Mouse (Mus musculus) kidney, embryonic 16.5 days (tissue): Measurements from ENCODE around the gene Ndfip2. TPM values are rescaled to one million over a fixed set of nuclear protein-coding genes. Genes with fewer than 3 reads are reported as not detected.

ENCODE experiments used
- ATAC-seq: fragments of 200-750 bp; cut with Nextera tagmentation; 2 replicates; pipeline ENCODE4 v1.8.0; 2017; ENCODE audit warnings: moderate TSS enrichment; ENCODE audit not compliant: low FRiP score, low TSS enrichment
- H3K27ac ChIP-seq: fragments of 300-500 bp; sonication (generic); 2 replicates; pipeline ENCODE4 v1.5.1; 2014; ENCODE audit warnings: low read length
- H3K27me3 ChIP-seq: fragments of 300-500 bp; sonication (generic); 2 replicates; pipeline ENCODE4 v1.6.1; 2014; ENCODE audit warnings: low read length, control low read depth, mixed read lengths; ENCODE audit not compliant: insufficient read depth
- H3K36me3 ChIP-seq: fragments of 300-500 bp; sonication (generic); 2 replicates; pipeline ENCODE4 v1.6.1; 2014; ENCODE audit warnings: low read length, control low read depth, mixed read lengths; ENCODE audit not compliant: insufficient read depth
- H3K4me1 ChIP-seq: fragments of 300-500 bp; sonication (generic); 2 replicates; pipeline ENCODE4 v1.6.1; 2014; ENCODE audit warnings: low read length, control low read depth, mixed read lengths; ENCODE audit not compliant: insufficient read depth
- H3K4me2 ChIP-seq: fragments of 300-500 bp; sonication (generic); replicated peaks from 2 replicates; pipeline ENCODE4 v1.6.1; 2014; ENCODE audit warnings: low read depth, low read length
- H3K4me3 ChIP-seq: fragments of 300-500 bp; sonication (generic); 2 replicates; pipeline ENCODE4 v1.5.1; 2014; ENCODE audit warnings: mild to moderate bottlenecking, low read length
- H3K9ac ChIP-seq: fragments of 300-500 bp; sonication (generic); replicated peaks from 2 replicates; pipeline ENCODE4 v1.6.1; 2014; ENCODE audit warnings: low read length
- H3K9me3 ChIP-seq: fragments of 300-500 bp; sonication (generic); 2 replicates; pipeline ENCODE4 v1.6.1; 2016; ENCODE audit warnings: low read length, control low read depth
- WGBS: fragments of 180-500 bp; shearing (Covaris S2); extraction: QIAGEN DNeasy Blood & Tissue Kit; methylation state at CpG from one replicate; pipeline ENCODE4 v1.1.7; 2014; 5-methylcytosine and 5-hydroxymethylcytosine counted together
- polyA plus RNA-seq: library from polyadenylated mRNA; unstranded; fragments of >200 nt; fragmentation: Nextera tagmentation; extraction: Ambion mirVana; gene quantifications from 2 replicates; pipeline ENCODE4 v1.2.1, GENCODE M21; 2015

Gene Ndfip2
- polyA plus RNA-seq, 1 experiment from 2014 or later = 69.9 TPM

DNA sequence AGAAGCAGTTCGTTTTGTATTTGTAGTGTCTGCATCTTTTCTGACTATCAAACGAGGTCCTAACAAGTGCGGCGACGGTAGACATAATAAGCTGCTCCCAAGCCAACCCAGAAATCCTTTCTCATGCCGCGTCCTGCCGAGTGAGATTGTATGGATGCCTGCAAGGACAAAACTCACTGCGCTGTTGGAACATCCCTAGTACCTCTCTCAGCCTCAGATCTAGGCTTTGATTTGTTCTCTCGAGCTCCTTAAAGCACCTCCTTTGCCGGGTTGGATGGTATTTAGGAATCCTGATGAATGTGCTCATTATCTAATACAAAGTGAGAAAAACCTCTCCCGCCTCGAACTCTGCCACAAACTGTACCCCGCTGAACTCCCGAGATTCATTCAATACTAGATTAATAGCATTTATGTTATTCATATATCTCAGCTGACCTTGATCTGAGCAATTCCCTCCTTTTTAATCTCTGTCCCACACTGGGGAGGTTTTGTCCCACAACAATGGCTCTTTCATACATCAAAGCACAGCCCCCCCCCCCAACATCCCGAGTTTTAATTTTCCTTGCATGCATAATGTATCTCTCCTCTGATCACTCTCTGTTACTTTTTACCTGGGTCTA, 75.2 kb downstream of the Ndfip2 start:
- Histone ChIP-seq H3K4me3 (peak overlapping the region; percentile 16; the same call in 1 of the 2 replicates), H3K4me1 (peaks cover 14% of the 10 kb centered on the region; the same call in 1 of the 2 replicates), H3K36me3 (no peaks in the 10 kb centered on the region), H3K9me3 (no peaks in the 10 kb centered on the region), H3K4me2 (peak overlapping the region; percentile 41), H3K27me3 (no peaks in the 10 kb centered on the region), H3K9ac (no peak overlapping the region), H3K27ac (no peak overlapping the region)
- ATAC-seq = no peak
- 72% methylated on average over 16 of the region's 16 CpGs for WGBS

DNA sequence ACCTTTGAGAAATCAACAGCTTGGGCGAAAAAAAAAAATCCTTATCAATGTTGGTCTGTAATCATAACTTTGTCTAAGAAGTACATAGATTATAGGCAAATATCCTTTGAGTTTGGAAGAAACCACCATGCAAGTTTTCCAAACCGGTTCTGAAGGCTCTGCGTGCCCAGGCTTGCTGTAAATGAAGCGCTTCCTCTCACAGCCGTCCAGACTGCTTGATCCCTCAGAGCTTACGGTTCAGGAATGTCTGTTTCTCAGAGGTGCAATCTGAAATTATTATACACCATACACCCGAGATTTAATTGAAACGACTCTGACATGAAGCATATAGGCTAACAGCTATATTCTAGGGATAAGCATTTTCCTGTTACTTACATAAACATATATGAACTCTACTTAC, 83.4 kb downstream of the Ndfip2 start:
- Histone ChIP-seq H3K27me3 (no peaks in the 10 kb centered on the region), H3K4me1 (no peaks in the 10 kb centered on the region), H3K9ac (no peak overlapping the region), H3K27ac (no peak overlapping the region), H3K9me3 (no peaks in the 10 kb centered on the region), H3K4me2 (no peak overlapping the region), H3K36me3 (no peaks in the 10 kb centered on the region), H3K4me3 (no peak overlapping the region)
- WGBS = 73% methylated on average over 8 of the region's 8 CpGs
- ATAC-seq = no peak

DNA sequence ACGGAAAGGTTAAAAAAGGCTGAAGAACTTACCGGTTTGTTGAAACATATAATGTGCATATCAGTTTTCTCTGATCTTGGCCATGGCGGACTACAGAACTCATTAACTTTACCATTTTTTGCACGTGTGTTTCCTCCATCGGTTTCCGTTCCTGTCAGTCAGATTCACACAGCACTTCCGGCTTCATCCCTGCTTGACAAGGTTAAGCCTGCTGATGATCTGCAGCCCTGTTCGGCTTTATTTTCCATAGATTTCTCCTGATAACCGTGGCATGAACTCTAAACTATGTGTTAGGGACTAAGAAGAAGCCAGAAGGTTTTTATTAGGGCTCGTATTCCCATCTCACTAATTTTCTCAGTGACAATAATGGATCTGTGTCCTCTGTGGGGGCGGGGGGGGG, 95.7 kb downstream of the Ndfip2 start:
- no peak overlapping the region for H3K4me2 ChIP-seq
- no peak for ATAC-seq
- no peaks in the 10 kb centered on the region for H3K27me3 ChIP-seq
- WGBS = 29% methylated on average over 11 of the region's 11 CpGs
- H3K4me1 ChIP-seq = no peaks in the 10 kb centered on the region
- H3K36me3 ChIP-seq = no peaks in the 10 kb centered on the region
- no peaks in the 10 kb centered on the region for H3K9me3 ChIP-seq
- H3K4me3 ChIP-seq = no peak overlapping the region
- H3K9ac ChIP-seq = no peak overlapping the region
- H3K27ac ChIP-seq = no peak overlapping the region

Other genes starting within 250 kb of the Ndfip2 start
- 25.5 and 28.9 TPM in 2 replicates for gene Rbm26, start 81.2 kb upstream of the Ndfip2 start, polyA plus RNA-seq